Mouse (Mus musculus): ENCODE data around the gene Pfkfb4.

Gene Pfkfb4

GRCm38 (mm10) chr9:108992620-108993361 is 1.2 kb downstream of the Pfkfb4 start:
- no peak for DNase-seq (ENCODE audit: low read depth, low spot score)

GRCm38 (mm10) chr9:108996411-108996810 is 4.8 kb downstream of the Pfkfb4 start:
- no peak for DNase-seq (ENCODE audit: low read depth, low spot score)

DNA sequence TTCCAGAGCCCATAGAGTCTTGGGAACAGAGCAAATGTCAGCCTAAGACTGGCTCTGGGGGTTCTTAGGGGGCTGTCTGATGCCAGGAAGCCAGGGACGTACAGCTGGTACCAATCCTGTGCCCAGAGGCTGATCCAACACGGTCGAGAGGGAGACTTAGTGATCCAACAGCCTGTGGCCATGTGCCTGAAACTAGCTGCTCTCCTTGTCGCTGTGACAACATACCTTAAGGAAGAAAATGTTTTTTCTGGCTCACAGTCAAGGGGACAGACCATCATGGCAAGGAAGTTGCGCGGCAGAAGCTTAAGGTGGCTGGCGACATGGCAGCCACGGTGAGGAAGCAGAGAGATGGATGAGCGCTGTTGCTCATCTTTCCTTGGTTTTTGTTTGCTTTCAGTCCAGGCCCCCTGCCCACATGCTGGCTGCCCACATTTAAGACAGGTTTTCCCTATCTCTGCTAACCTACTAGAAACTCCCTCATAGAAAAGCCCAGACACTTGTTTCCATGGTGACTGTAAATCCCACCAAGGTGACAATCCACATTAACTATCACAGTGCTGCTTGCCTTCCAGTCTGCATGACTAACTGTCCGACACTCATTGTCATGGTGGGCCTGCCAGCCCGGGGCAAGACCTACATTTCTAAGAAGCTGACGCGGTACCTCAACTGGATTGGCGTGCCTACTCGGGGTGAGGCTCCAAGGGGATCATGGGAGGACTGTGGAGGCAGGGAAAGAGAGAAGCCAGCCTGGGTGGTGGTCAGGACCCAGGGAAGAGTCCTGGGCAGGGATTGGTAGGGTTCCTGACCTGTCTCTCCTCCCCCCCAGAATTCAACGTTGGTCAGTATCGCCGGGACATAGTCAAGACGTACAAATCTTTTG is 6.9 kb downstream of the Pfkfb4 start:
- no peak for DNase-seq (ENCODE audit: low read depth, low spot score)

DNA sequence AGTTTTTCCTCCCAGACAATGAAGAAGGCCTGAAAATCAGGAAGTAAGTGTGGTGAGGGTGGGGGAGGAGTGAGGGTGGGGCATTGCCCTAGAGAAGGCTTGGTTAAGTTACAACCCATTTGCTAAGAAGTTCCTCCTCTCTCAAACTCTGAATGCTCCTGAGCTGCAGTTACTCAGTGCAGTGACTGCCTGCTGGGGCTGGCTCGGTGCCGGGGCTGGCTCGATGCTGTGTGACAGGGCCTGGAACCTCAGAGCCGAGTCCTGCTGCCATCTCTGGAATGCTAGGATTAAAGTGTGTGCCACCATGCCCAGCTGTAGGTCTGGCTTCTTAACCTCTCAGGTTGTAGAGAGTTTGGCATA is 7.6 kb downstream of the Pfkfb4 start:
- DNase-seq (ENCODE audit: low read depth, low spot score) = no peak

DNA sequence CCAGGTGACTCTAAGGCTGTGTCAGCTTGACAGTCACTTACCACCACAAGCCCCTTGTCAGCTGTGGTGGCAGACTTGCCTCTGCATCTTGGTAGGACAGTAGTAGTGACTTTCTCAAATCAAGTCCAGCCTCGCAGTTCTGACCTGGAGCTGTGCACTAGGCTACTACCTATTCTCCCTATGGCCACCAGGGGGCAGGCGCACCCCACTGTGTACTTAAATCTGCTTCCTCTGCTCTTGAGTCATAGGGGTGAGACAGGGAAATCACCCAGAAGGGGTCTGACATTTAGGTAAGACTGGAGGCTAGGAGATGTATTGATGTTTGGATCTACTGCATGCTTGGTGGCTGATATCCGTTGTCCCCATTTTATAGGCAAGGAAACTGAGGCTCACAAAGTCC is 9.1 kb downstream of the Pfkfb4 start:
- DNase-seq (ENCODE audit: low read depth, low spot score) = no peak

- DNase-seq (ENCODE audit: low read depth, low spot score) = no peak
These were observed 11.6 kb downstream of the Pfkfb4 start for GRCm38 (mm10) chr9:109003201-109003600.

GRCm38 (mm10) chr9:109007025-109007780 is 15.6 kb downstream of the Pfkfb4 start:
- no peak for DNase-seq (ENCODE audit: low read depth, low spot score)

DNA sequence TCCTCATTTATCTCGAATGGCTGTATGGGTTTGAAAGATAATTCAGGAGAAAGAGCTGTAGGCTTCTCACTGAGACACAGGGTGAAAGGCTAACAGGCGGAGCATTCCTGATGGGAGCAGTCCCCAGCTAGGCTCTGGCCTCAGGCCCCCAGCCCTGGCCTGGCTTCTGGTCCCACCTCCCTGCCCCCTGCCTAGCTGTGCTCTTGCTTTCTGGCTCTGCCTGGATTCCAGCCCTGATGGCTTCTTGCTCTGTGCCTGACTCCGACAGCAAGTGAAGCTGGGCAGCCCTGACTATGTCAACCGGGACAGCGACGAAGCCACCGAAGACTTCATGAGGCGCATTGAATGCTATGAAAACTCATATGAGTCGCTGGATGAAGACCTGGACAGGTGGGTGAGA is 16.5 kb downstream of the Pfkfb4 start:
- no peak for DNase-seq (ENCODE audit: low read depth, low spot score)

GRCm38 (mm10) chr9:109008994-109009635 is 17.5 kb downstream of the Pfkfb4 start:
- DNase-seq (ENCODE audit: low read depth, low spot score) = no peak

DNA sequence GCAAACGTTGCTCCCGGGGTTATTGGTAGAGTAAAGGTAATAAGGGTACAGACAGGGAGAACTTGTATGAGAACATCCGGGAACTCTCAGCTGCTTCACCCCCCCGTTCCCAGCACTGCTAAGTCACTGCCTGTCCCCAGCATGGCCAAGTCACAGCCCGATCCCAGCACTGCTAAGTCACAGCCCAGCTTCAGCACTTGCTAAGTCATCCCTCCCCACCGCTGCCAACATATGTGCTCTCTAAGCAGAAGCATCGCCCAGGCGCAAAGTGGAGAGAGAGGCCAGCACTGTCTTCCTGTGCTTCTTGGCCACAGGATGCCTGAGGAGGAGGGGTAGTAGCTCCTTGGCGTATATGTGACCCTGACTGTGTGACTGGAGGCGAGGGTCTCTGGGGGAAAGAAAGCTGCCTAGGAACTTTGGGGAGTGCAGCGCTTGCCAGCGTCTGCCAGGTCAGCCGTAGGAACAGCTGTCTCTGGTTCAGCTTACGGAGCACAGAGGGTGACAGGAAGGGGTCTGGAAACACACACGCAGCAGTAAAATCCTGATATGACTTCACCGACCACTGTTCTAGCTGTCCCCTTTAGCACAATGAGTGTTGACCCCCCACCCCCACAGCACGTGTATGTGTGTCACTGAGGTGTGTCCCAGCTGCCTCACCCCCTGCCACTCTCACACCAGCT is 18.2 kb downstream of the Pfkfb4 start:
- no peak for DNase-seq (ENCODE audit: low read depth, low spot score)

DNA sequence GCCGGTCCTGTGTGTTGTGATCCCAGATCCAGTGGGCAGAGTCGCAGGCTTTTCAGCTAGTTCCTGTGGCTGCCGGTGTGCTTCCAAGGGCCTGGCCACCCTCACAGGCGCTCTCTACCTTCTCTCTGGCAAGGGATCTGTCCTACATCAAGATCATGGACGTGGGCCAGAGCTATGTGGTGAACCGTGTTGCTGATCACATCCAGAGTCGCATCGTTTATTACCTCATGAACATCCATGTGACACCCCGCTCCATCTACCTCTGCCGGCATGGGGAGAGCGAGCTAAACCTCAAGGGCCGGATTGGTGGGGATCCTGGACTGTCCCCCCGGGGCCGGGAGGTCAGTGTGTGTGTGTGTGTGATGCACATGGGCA is 18.7 kb downstream of the Pfkfb4 start:
- no peak for DNase-seq (ENCODE audit: low read depth, low spot score)

GRCm38 (mm10) chr9:109015397-109015796 is 23.8 kb downstream of the Pfkfb4 start:
- no peak for DNase-seq (ENCODE audit: low read depth, low spot score)

- DNase-seq (ENCODE audit: low read depth, low spot score) = no peak
These were observed 25.5 kb downstream of the Pfkfb4 start for GRCm38 (mm10) chr9:109016973-109017604.

DNA sequence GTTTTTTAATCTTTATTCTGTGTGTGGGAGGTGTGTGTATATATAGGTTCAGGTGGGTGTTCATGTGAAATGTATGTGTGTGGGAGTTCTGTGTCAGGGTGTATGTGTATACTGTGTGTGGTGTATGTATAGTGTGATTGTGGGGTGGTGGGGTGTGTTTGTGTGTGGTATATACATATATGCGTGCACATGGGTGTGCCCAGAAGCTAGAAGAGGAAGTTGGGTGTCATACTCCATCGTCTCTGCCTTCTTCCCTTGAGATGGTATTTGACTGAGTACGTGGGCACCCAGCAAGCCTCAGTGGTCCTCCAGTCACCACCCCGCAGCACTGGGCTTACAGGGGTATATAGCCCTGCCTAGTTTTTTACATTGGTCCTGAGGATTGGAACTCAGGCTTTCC is 29.9 kb downstream of the Pfkfb4 start:
- DNase-seq (ENCODE audit: low read depth, low spot score) = no peak

GRCm38 (mm10) chr9:109022866-109023685 is 31.5 kb downstream of the Pfkfb4 start:
- no peak for DNase-seq (ENCODE audit: low read depth, low spot score)

GRCm38 (mm10) chr9:109027521-109027920 is 35.9 kb downstream of the Pfkfb4 start:
- DNase-seq (ENCODE audit: low read depth, low spot score) = no peak

DNA sequence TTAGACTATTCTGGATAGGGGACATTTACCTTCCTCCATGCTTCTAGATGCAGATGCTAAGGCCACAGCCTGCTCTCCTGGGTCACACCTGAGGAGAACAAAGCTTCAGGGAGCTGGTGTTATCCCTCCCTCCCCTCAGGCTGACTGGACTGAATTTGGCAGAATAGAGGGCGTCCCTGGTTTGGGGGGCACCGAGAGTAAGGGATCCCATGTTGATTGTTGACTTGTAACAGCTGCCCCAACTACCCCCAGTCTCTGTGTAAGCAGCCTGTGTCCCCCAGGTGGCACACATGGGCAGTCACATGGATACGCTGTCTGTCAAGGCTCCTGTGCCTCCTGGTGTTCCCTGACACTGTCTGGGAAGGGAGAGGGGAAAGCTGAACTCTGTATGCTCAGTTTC is 36.8 kb downstream of the Pfkfb4 start:
- DNase-seq (ENCODE audit: low read depth, low spot score) = no peak

DNA sequence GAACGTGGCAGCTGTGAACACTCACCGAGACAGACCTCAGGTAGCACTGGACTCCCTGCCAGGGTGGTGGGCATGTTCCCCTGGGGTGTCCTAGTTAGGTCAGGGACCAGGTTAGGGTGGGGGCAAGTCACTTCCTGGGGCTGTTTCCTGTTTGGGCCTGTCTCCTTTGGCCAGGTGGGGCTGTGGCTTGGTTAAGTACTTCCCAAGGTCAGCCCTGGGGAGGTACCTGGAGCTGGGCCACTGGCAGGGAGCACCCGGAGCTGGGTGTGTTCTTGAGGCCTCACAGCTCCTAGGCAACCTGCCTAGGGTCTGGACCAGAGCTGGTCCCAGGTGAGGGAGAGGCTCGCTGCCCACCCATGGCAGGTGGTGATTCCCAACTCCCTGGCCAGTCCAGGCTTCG is 37.3 kb downstream of the Pfkfb4 start:
- no peak for DNase-seq (ENCODE audit: low read depth, low spot score)

DNA sequence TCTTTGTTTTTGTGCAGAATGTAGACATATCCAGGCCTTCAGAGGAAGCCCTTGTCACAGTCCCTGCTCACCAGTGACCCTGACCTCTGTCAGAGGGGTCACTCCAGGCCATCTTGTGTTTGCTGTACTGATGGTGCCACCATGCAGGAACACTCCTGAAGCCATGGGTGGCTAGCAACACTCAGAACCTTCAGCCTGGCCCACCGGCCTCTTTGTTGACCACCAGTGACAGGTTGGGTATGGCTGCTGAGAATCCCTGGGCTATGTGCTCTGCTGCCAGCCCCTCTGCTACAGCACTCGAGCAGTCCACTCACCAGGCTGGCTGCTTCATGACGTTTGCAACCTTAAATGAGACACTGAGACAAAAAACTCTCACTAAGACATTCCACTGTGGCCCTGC is 38.7 kb downstream of the Pfkfb4 start:
- no peak for DNase-seq (ENCODE audit: low read depth, low spot score)

- DNase-seq (ENCODE audit: low read depth, low spot score) = no peak
These were observed 39.4 kb downstream of the Pfkfb4 start for GRCm38 (mm10) chr9:109031001-109031400.

Data from brain, embryonic 18.5 days (tissue).